Mouse (Mus musculus) spleen, adult 10 weeks (tissue): ENCODE results near the gene Hspa14. TPM values are rescaled to one million over a fixed set of nuclear protein-coding genes. Genes with fewer than 3 reads are reported as not detected.

Source experiments
- polyA plus RNA-seq: library from polyadenylated mRNA; stranded (reverse); fragments of 350-450 nt; fragmentation: Illumina TruSeq; extraction: RNeasy Lipid Tissue Mini Kit (QIAGEN cat#74804); gene quantifications from one replicate; pipeline ENCODE4 v1.2.3, GENCODE M21; 2015; ENCODE audit warnings: low replicate concordance; ENCODE audit not compliant: insufficient read depth

Hspa14 gene
- 88.9 TPM for polyA plus RNA-seq

GRCm38 (mm10) chr2:3512552-3513454 is at the start of gene Hspa14, which contains the start of the genes Gm45902 and Cdnf:
Hspa14 (minus strand) TSS chr2:3512814.
Gm45902 (minus strand) TSS chr2:3512790.
Cdnf (plus strand) TSS chr2:3513030.

GRCm38 (mm10) chr2:3474861-3475283 is 37.7 kb downstream of the Hspa14 start, which contains the start of gene Suv39h2:
Suv39h2 (minus strand) TSS chr2:3475031.

Other genes with a start within 250 kb of the Hspa14 start
- gene Nmt2, start 228.6 kb downstream of the Hspa14 start, polyA plus RNA-seq = 33.9 TPM
- 16.1 TPM for gene Rpp38, start 180.2 kb downstream of the Hspa14 start, polyA plus RNA-seq
- gene Acbd7, start 176.6 kb downstream of the Hspa14 start, polyA plus RNA-seq = not detected
- not detected for gene Olah, start 115.6 kb downstream of the Hspa14 start, polyA plus RNA-seq
- not detected for gene Meig1, start 90.2 kb downstream of the Hspa14 start, polyA plus RNA-seq
- gene Dclre1c, start 88.7 kb downstream of the Hspa14 start, polyA plus RNA-seq = 43.2 TPM
- 2.9 TPM for gene Suv39h2, start 37.8 kb downstream of the Hspa14 start, polyA plus RNA-seq
- gene Gm45902, start within 50 bp of the Hspa14 start, polyA plus RNA-seq = 3.5 TPM
- gene Cdnf, start 216 bp upstream of the Hspa14 start, polyA plus RNA-seq = 1.6 TPM
- gene Fam107b, start 57.7 kb upstream of the Hspa14 start, polyA plus RNA-seq = 335 TPM